Mouse (Mus musculus) spleen, adult 12 weeks (tissue): Measurements from ENCODE around the gene Gm5065.

Experiments used
- DNase-seq: peaks from one replicate; pipeline ENCODE4 v3.0.0; 2022; ENCODE audit warnings: low spot score

Gm5065 gene

GRCm38 (mm10) chr7:5350237-5350636 is at the start of gene Gm5065:
Gene Gm5065, plus strand, starts transcription at chr7:5350537.
- DNase-seq: no peak

- no peak for DNase-seq
Observed at GRCm38 (mm10) chr7:5327511-5327910, 22.8 kb upstream of the Gm5065 start.

DNA sequence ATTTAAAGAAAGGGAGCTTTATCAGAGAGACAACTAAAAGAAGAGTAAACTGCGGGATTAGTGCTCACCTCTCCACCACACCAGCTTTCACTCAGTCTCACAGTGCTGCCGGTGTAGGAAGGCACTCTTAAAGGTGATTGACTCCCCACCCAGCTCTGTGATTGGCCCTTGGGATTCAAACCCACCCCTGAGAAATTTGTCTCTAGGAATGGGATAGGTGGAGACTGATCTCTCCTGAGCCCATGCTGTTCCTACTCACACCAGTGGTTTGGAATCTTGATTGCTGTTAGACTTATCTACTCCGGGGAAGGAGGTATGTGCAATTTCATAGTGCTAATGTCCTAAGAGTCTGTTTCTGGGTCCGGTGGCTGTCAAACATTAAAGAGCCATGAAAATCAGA is 598 bp downstream of the Gm5065 start, which contains the start of gene Nlrp2:
Gene Nlrp2, minus strand, starts transcription at position 101 of the 400 bp plus-strand sequence.
- no peak for DNase-seq

GRCm38 (mm10) chr7:5363599-5363998 is 13.3 kb downstream of the Gm5065 start:
- no peak for DNase-seq

GRCm38 (mm10) chr7:5366724-5367123 is 16.4 kb downstream of the Gm5065 start:
- no peak for DNase-seq

- DNase-seq: no peak
Observed at GRCm38 (mm10) chr7:5406201-5406600, 55.9 kb downstream of the Gm5065 start.
